Mouse (Mus musculus) CD4-positive, CD25-positive, alpha-beta regulatory T cell, adult 4 months (primary cell): ENCODE measurements around the gene S100a9. TPM values are rescaled to one million over a fixed set of nuclear protein-coding genes. Genes with fewer than 3 reads are reported as not detected.

Experiments used
- ATAC-seq: one replicate; pipeline ENCODE4 v1.8.0; 2017
- polyA plus RNA-seq, 2 experiments: library from polyadenylated mRNA; unstranded; fragments of 100-300 nt; shearing (Covaris generic); gene quantifications; one replicate each; pipeline ENCODE4 v1.2.1; 2017

Gene S100a9
- not detected for polyA plus RNA-seq

DNA sequence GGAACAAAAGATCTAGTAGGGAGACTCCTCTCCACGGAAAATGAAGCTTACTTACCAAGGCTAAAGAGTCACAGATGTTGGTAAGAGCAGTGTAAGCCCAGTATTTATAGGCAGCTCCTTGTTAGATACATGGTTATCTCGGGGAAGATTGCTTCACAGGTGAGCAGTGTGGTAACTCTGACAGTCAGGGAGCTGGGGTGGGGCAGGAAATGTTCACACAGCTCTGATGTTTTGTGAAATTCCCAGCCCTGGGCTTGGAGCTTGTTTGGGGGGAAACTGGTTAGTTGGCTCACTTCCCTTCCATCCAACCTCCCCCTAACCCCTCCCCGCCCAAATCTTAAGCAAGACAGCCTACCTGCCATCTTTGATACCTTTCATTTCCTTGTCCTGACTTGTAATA is at the start of gene S100a9:
S100a9 (minus strand) TSS at position 109 of the 400 bp plus-strand sequence.
- ATAC-seq: no peak

DNA sequence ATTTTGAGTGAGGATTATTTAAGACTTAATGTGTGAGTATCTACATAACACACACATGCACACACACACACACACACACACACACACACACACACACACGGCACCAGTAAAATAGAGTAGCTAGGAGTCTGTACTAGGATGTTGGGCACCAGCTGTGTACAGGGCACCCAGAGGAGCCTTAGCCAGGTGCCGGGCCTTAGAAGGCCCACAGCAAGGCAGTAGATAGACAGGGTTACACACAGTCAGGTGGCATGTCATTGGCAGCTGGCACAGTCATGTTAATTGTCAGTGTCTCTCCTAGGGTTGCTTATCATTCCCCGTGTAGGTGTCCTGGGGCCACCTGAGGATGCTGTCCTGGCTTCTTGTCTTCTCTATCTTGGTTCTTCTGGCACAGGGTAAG is 31.1 kb upstream of the S100a9 start, which contains the start of gene Pglyrp4:
Pglyrp4 (plus strand) TSS at position 301 of the 400 bp plus-strand sequence.
- ATAC-seq: no peak

DNA sequence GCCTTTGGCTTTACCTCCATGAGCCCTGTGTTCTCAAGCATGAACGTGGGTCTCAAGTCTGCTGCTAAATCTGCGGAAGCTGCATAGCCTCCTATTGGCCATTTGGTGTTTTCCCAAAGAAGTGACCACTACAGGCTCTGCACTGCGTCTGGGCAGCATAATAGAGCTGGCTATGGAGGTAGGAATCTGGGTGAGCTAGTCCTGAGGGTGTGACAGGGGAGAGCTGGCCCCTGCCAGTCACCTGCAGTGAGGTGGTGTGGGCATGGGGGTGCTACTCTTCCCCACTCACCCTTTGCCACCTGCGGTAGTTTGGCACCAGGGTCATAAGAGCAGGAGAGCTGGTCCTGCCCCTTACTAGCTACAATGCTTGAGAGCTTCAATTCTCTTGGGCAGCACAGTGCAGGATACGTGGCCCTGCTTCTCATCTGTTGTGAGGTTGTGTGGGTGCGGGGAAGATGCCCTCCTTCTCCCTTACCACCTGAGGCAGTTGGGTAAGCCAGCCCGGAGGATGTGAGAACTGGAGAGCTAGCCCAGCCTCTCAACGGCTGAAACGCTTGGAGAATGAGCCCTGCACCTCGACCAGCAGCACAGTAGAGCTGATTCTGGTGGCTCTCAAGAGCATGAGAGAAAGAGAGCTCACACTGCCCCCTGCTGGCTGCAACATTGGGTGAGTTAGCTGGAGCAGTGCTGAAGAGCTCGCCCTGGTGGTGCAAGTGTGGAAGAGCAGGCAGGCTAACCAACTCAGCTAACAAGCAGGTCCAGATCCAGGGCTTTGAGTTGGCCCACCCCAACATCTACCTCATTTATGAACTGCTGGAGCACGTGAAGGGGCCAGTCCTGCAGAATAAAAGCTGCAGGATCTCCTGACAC is 14.3 kb upstream of the S100a9 start:
- ATAC-seq: peak; percentile 80

DNA sequence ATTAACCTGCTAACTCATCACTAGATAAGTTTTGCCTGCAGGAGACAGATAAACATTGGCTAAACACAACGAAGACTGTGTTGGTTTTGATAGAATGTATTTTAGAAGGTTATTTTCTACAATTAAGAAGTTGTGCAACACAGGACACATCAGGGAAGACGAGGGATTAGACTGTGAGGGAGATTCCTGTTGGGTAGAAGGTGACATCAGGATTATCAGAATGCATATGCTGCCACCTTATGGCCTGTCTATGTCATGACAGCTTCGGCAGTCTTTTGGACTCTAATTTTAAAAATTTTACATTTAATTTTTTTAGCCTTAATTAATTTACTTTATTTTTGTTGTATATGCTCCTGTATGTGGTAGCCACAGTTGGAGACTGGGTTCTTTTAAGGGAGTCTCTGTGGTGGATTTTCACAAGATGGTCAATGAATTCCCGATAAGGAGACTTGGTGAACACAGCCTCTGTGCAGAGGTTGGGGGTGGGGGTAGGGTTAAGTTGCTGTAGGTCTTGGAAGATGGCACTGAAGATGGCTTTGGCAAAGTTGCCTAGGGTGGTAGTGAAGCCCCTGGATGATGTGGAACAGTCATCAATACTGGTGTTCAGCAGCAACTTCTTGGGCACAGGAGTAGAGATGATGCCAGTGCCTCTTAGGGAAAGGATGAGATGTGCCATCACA is 13.1 kb upstream of the S100a9 start:
- peak; percentile 43 for ATAC-seq

DNA sequence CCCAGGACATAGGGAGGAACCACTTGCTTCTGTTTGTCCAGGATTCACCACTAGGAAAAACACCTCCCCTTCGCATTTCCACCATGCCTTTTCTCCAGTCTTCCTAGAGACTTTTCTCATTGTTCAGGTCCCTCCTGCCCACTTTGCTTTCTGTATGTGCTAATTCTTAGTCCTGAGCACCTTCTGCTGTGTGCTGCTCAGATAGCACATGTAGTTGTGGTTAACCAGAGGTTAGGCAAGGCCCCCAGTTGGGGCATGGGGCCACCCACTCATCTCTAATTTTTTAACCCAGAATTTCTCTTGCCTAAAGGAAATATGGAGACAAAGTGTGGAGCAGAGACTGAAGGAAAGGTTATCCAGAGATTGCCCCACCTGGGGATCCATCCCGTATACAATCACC is 6.7 kb upstream of the S100a9 start:
- no peak for ATAC-seq

DNA sequence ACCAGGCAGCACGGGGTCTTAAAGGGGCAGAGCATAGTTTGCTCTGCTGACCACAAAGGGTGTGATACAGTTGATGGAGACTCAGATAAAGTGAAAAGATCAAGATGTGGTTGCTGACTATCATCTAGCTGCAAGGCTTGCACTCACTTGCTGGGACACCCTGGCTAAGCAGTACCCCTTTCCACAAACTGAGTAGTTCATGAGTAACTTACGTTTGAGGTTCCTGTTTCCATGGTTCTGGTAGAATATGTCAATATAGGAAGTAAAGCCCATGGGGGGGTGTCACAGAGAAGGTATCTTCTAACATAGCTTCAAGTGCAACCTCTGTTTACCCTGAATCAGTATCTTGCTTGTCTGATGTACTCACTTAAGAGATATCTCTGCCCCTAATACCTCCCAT is 2.0 kb downstream of the S100a9 start:
- no peak for ATAC-seq

DNA sequence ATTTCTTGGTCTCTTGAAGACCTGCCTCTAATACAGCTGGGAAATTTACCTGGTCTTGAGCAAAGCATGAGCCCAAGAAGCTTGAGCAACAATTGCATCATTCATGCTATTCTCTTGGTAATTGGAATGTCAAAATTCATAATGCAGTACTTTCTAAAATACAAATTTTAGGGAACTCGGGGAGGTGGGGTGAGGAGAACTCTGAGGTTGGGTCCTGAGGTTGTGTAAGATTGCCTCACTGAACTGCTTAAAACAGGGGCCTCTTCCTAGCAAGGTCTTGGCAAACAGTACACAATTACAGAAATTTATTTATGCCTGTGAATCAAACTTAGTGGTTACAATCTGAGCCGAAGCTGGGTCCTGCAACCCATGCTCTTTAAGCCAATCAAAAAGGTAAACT is 8.7 kb downstream of the S100a9 start:
- ATAC-seq: no peak

DNA sequence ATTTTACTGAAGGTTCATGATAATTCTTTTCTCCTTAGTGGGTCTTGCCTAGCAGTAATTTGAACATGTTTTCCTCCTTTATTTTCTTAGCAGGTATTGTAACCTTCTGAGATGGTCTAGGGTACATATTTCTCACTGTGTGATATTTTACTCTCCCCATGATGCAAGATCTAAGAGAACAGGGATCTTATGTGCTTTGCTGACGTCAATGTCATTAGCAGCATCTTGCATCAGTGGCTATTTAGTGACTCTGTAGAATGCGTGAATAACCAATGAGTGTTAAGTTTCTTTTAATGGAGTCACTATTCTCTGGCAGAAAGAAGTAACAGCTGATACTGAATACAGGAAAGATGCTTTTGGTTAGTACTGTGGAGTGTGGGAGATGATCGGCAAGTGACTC is 11.6 kb downstream of the S100a9 start:
- no peak for ATAC-seq

DNA sequence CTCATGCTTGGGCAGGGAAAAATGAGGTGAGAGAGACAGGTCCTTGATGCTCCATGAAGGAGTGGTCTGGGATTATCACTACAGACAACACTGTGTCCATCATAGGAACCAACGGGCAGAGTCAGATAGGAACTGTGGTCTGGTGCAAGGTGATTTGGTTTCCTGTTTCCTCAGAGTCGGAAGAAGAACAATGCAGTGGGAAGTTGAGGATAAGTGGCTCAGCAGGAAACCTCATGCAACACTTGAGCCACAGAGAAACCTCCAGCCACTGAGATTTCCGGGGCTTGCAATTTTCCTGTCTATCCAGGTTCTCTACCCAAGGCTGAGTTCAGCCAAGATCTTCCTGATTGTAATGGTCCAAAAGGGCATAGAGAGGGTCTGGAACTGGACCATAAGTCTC is 16.9 kb downstream of the S100a9 start:
- no peak for ATAC-seq

DNA sequence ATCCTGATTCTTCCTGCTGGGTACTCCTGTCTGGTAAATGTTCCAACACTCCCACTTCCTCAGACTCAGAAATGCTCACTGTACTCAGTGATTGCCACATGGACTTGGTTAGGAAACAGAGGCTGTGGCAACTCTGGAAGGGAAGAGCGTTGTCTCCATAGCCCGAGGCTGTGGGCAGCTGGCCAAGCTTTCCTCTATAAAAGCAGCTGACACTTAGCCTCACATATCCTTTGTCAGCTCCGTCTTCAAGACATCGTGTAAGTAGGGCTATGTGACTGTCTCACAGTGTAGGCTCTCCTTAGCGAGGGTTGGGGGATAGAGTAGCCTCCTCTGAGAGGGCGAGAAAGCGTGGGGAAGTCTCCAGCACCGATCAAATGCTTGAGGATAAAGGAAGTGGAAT is 26.7 kb downstream of the S100a9 start, which contains the start of gene S100a8:
S100a8 (plus strand) TSS at position 133 of the 400 bp plus-strand sequence.
- ATAC-seq: no peak

DNA sequence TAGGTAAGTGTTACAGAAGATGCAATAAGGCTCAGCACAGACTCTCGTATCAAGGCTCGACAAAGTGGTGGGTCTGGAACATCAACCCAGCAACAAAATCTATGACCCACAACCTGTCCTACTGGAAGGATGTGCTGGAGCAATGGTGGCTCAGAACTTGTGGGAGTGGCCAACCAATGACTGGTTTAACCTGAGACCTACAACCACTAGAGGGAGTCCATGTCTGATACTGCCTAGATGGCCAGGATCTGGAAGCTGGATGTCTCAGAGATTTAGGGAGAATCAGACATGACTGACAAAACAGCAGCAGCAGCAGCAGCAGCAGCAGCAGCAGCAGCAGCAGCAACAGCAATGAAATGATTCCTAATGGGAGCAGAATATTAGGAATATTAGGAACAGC is 31.3 kb downstream of the S100a9 start:
- ATAC-seq: no peak

DNA sequence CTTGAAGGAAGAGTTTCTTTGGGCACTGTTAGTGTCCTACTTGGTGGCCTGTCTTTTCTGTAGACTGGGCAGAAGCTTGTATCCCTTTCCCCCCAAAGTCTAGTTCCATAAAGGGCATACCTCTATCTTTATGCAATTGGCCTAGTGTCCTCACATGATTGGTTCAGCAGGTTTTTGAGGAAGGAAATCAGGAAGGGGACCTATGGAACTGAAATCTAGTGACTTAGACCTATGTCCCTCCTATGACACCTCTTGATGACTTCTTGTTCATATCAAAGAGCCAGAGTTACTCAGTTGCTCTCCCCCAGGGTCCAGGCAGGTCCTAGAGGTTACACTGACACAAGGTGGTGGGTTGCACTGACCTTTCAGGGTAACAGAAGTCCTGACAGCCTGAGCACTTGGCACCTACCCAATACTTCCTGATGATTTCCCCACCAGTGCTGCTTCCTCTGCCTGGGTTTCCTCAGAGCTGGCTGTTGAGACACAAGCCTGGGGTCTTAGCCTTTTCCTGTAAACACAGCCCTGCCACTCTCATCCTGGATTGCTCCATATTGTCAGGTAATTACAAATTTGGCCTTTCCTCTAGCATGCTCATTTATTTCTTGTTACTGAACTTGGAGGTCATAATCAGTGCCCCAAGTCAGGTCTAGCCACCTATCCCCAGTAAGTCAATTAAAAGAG is 36.0 kb downstream of the S100a9 start:
- no peak for ATAC-seq

DNA sequence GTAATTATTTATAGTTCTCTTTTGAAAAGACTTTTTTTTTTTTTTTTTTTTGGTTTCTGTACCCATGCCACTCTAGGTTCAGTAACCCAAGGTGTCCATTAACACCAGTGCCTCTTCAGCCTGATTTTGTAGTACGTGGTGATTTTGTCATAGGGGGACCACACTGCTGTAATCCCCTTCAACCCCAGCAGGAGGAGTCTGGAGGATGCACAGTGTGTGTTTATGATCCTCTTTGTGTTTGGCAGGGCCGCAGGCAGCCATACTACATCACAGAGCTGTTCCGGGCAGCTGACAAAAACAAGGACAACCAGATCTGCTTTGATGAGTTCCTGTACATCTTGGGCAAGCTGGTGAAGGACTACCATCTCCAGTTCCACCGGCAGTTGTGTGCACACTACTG is 38.1 kb downstream of the S100a9 start:
- ATAC-seq: no peak

DNA sequence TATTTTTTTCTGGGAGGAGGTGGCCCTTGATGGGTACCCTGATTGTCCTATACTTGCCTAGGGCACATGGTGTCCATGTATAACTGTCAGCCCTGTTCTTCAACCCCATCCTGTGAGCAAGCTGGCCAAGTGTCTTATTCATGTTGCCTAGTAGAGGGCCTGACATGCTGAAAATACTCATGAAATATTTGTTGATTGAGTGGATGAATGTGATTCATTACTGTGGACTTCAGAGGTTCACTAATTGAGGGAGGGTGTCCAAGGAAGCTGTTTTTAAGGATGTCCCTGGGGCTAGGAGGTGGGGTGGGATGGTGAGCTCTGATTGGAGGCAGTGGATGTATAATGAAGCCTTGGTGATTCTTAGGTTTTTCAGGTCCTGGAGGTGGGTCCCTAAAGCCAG is 41.8 kb downstream of the S100a9 start, which contains the start of gene S100a7a:
S100a7a (plus strand) TSS at position 301 of the 400 bp plus-strand sequence.
- ATAC-seq: no peak

DNA sequence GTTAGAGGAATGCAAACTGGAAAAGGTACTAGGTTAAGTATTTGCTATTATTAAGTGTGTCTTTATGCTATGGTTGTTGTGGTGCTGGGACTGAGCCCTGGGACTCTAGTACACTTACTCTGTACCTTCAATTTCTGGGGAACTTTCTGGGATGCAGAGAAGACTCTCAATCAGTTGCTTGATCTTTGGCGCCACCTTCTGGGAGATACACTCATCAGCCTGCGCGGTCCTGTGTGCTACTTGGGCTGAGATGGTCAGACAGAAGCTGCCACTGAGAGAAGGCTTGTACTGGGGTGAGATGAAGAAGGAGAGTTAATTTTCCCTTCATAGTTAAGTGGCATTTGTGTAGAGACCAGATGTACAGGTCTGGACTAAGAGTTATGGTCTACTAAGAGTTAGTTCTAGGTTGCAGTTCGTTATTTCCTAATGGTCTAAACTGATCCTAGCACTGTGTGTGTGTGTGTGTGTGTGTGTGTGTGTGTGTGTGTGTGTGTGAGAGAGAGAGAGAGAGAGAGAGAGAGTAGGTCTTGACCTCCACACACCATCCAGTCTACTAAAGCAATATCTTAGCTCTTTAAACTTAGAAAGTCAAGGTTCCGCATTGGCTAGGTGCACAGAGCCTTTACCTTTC is 42.5 kb downstream of the S100a9 start:
- ATAC-seq: peak; percentile 49

DNA sequence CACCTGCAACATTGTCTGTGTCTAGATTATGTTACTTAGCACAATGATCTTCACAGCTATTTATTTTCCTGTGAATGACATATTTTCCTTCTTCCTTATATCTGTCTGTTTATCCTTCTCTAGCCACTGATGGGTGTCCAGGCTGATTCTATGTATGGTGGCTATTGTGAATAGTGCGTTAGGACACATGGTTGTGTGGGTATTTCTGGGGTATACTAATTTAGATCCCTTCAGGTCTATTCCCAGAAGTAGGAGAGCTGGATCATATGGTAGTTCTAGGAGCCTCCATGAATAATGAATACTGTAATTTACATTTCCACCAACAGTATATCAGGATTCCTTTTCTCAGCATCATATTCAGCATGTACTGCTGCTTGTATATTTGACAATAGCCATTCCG is 45.7 kb downstream of the S100a9 start:
- ATAC-seq: no peak

DNA sequence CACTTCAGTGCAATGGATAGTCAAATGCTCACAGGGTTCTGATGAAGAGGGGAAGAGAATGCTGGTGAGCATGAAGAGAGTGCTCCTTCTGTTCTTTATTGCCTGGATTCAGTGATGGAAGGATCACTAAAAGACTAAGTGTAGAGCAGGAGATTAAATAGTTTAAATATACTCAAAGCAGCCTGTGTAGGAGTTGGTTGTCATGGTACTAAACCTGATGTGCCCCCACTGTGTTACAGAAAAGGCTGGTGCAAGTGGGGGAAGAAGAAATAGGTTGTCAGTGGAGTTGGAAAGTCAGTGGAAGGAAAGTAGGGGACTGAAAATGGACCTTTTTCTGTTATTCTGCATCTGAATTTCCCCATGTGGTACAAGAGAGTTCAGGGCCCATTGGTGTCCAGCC is 46.5 kb downstream of the S100a9 start:
- no peak for ATAC-seq

DNA sequence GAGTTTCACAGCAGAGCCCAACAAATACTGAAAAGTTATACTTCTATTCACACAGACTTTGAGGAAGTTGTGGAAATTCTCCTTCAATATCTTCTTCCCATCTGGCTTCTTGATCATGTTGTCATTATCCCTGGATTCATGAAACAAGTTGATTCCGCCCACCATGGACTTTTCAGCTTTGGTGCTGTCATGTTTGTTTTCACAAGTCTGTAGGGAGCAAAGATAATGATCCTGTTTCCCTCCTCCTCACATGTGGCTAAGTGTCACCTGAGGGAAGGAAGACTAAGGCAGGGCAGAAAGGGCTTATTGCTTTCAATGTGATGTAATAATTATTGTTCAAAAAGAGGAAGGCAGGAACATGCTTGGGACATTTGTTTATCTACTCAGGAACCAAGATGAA is 48.2 kb downstream of the S100a9 start:
- no peak for ATAC-seq

DNA sequence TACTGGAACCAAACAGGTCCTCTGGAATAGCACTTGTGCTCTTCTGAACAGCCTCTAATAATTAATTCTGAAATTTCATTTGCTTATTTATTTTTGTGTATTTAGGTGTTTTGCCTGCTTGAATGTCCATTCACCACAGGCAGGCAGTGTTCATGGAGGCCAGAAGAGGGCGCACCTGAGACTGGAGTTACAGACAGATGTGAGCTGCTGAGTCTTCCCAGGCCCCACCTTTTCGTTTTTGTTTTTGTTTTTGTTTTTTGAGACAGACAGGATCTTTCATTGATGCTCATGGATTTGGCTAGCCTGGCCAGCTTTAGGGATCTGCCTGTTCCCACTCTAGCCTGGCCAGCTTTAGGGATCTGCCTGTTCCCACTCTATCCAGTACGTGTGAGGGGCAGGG is 51.3 kb downstream of the S100a9 start:
- ATAC-seq: no peak
